Mouse (Mus musculus): Measurements from ENCODE around the gene Depdc1b.

Depdc1b gene

DNA sequence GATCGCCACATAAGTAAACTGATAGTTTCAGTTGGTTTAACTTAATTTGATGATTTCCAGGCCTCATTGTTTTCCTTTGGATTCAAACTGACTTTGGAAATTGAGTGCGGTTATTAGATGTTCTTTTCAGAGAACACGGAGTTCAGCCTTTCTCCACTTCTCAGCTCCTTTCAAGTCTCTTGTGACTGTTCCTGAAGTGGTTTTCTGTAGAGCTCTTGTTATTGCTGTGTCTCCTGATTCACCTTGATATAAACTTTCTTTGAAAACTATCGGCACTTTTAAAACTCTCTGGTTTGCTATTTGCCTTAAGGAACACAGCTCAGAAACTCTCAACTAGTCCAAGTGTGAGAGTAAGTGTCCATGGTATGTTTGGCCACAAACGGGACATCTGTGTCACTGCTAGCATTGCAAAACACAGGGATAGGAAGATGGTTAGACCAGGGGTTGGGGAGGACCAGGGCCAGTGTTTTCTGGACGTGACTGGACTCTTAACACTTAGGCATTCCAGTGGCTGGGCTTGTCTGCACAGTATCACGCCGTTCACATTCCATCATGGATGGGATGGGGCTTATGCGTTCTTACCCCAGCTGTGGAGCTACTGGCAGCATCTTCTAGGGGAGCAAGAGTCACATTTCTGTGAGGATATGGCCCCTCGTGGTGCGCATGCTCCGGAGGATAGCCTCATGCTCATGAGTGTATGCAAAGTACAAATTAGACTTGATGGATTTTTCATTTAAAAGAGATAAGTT, 38.8 kb downstream of the Depdc1b start:
- no peak for DNase-seq (ENCODE audit: low spot score)

GRCm38 (mm10) chr13:108357362-108357761, 41.2 kb downstream of the Depdc1b start:
- DNase-seq (ENCODE audit: low spot score) = no peak

DNA sequence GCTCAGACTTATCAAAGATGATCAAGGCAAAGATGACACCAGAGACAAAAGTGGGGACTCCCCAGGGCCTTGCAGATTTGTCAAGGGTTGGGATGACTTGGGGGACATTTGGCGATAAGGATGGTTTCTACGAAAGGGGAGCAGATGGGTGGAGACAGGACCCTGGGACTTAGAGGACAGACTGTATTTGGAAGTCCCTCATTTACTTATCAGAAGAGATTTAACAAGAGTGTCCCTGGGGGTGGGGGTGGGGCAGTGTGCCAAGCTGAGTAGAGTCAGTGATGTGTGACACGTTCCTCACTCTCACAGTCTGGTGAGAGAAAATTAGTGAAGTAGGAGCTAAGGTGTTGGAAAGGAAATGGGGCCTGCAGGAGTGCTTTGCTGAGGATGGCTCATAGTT, 42.1 kb downstream of the Depdc1b start:
- DNase-seq (ENCODE audit: low spot score) = no peak

DNA sequence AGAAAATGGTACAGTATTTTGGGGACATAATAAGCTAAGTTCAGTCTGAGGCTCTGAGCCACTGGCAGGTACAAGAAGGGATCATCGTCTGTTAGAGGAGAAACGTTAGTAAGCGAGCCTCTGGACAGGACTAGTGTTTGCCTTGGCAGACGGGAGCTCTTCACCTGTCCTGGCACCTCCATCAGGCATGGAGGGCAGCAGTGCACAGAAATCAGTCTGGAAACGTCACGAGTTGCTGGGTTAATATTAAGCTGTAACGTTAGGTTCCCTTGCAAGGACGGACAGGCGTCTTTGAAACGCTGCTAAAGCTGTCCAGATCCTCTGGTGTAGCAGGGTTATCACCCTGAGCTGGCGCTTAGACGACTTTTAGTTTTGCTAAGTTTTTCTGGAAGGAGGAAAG, 51.4 kb downstream of the Depdc1b start:
- DNase-seq (ENCODE audit: low spot score) = no peak

GRCm38 (mm10) chr13:108370241-108370941, 54.3 kb downstream of the Depdc1b start:
- no peak for DNase-seq (ENCODE audit: low spot score)

- no peak for DNase-seq (ENCODE audit: low spot score)
Observed at GRCm38 (mm10) chr13:108371352-108371921, 55.3 kb downstream of the Depdc1b start.

GRCm38 (mm10) chr13:108373231-108373630, 57.1 kb downstream of the Depdc1b start:
- DNase-seq (ENCODE audit: low spot score) = no peak

GRCm38 (mm10) chr13:108376637-108377036, 60.5 kb downstream of the Depdc1b start:
- DNase-seq (ENCODE audit: low spot score) = no peak

DNA sequence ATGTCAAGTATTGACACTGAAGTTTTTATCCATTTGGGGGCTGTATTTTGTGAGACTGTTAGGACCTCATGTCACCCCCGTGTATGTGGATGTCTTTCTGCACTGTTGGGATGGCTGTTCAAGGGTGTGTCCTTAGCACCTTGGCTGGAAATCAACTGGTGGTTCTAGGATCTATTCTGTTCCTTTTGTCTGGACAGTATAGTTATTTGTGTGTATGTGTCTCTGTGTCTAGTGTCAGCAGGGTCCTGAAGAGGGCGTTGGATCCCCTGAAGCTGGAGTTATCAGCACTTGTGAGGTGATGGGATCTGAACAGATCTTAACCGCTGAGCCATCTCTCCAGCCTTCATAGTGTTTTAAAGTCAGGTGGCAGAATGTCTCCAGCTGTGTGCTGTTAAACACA, 65.0 kb downstream of the Depdc1b start:
- no peak for DNase-seq (ENCODE audit: low spot score)

DNA sequence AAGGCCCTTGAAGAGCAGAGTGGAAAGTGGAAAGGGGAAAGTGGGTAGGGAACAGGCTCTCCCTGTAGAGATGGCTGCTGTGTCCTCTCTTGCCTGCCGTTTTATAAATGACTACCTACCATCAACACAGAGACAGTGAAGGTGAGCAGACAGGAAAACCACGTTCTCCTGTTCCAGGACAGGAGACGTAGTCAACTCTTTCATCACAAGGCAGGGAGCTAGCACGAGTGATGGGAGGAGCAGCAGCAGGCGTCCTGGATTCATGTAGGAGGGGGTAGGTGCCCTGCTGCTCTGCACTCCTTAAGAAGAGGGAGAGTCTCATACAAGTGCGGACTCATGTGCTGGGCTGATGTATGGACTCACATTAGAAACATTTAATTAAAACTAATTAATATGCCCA, 66.9 kb downstream of the Depdc1b start:
- DNase-seq (ENCODE audit: low spot score) = no peak

DNA sequence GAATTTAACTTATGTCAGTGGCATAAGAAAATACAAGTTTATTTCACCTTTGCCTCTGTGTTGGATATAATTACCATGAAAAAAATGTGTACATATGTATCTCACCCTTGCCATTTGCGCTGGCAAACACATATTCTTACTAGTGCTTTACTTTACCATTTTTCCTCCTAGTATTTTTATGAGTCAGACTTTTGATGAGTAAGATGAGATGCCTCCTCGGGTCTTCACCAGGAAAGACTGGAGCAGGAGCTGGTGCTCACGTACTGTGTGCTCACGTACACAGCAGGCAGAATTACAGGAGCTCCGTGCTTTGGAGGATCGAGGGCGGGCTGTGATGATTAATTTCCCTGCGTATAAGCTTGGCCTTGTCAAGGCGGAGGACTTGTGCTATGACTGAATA, 69.9 kb downstream of the Depdc1b start:
- DNase-seq (ENCODE audit: low spot score) = no peak

- DNase-seq (ENCODE audit: low spot score) = peak; percentile 18
Observed at GRCm38 (mm10) chr13:108390565-108390964, 74.4 kb downstream of the Depdc1b start.

DNA sequence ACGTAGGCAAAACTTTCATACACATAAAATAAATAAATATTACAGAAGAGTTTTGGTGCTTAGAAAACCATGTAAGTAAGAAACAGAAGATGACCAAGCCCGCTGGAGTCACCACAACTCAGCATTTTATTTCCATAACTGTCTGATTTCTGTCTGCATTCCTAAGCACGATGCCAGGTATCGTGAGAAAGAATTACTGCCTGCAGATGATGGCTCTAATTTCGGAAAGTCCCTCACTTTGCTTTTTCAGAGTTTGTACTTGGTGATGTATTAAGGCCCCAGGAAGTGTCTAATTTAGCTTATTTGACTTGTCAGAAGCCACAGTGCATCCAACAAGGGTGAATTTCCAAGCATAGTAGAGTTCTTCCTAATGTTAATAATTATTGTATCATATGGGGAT, 87.1 kb downstream of the Depdc1b start:
- no peak for DNase-seq (ENCODE audit: low spot score)

DNA sequence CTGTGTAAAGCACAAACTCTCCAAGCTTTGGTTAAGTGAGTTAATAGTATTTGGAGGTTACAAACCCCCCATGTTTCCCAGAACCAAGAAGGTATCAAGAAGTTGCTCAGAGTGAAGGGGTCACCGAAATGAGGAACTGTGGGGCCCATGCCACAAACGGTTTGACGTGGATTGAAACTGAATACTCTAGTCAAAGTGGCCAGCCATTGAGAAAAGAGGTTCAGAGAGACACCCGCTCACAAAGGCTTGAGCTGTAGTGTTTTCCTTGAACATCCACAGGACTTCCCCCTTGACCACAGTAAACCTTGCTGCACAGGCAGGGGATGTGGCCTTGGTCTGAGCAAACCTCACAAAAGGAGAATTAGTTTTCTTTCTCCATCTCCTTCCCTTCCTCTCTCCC, 88.2 kb downstream of the Depdc1b start:
- no peak for DNase-seq (ENCODE audit: low spot score)

DNA sequence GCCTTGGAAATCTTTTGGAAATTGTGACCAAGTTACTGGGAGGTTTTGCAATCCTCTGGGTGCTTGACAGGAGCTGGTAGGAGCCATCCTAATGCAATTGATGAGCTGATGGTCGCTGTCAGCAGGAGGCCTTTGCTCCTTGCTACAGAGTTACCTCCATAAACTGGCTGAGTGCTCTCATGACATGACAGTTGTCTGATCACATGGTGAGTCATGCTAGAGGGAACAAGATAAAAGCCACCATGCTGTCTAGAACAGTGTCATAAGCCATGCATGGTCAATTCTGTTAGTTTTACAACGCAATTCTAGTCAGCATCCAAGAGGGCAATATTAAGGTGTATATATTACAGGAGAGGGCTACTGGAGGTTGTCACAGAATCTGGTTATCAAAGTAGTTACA, 99.3 kb downstream of the Depdc1b start:
- no peak for DNase-seq (ENCODE audit: low spot score)

- no peak for DNase-seq (ENCODE audit: low spot score)
Observed at GRCm38 (mm10) chr13:108418741-108419507, 102.8 kb downstream of the Depdc1b start.

GRCm38 (mm10) chr13:108426322-108426721, 110.2 kb downstream of the Depdc1b start:
- DNase-seq (ENCODE audit: low spot score) = no peak

DNA sequence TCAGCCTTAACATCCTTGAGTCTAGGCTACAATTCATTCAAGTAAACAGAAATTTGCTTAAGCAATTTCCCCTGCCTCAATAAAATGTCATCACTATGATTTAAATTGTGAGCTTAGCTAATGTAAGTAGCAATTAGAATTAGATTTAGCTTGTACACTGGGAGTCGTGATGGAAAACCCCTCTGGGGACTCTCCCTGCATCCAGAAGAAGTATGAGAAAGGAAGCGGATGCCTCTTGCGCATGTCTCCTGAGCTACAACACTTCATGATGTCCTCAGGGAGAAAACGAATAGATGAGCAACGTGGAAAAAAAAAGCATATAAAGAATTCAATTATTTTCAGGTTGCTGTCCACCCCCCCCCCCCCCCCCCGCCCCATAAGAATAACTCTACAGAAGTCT, 112.7 kb downstream of the Depdc1b start:
- no peak for DNase-seq (ENCODE audit: low spot score)

DNA sequence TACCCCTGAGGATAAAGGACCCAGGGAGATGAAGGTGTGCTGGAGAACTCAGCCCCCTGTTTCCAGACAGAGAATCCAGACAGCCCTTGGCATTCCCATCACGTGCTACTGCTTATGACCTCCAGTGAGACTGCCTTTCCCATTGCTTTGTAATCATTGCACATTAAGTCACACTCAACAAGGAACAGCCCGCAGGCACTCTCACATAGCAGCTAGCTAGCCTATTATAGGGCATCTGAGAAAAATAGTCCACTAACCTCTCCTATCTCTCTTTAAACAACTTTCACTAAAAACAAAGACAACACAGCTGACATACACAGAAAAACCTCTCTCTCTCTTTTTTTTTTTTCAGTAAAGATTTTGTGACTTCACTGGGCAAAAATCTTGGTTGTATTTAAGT, 113.5 kb downstream of the Depdc1b start:
- DNase-seq (ENCODE audit: low spot score) = no peak

- no peak for DNase-seq (ENCODE audit: low spot score)
Observed at GRCm38 (mm10) chr13:108431776-108432175, 115.6 kb downstream of the Depdc1b start.

DNA sequence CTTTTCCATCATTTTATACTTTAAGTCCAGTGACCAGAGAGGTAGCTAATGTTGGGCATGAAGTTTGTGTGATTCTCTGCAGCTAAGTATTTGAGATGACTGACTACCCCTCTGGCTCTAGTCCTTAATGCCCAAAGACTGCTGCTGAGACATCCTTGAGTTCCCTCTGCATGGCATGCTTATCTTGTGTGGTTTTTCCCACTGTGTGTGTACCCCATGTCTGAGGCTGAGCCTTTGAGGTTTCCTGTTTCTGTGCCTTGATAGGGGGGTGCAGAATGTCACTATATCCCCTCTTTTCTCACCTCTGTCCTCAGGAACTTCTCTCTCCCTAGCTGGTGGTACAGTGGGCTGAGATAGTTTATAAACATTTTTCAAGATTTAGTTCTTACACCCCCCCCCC, 119.6 kb downstream of the Depdc1b start:
- DNase-seq (ENCODE audit: low spot score) = no peak

GRCm38 (mm10) chr13:108437424-108437823, 121.3 kb downstream of the Depdc1b start:
- no peak for DNase-seq (ENCODE audit: low spot score)

DNA sequence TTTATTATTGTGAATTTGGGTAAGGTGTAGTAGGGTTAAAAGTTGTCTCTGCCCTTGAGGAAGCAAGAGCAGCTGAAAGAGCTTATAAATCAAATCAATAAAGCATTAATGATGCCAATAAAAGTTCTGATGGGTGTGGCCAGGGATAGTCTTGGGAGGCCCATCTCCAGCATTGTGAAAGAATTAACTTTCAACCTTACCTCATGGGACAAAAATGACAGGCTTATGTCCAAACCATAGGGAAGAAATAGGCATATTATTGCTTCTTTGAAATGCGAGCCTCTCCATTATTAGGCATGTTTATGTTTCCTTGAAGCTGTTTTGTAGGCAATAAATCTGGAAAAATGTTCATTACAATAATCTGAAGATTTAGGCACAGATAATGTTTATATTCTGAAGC, 122.9 kb downstream of the Depdc1b start:
- DNase-seq (ENCODE audit: low spot score) = no peak
